Mouse (Mus musculus): ENCODE data around the gene Psmg4. TPM values are rescaled to one million over a fixed set of nuclear protein-coding genes. Genes with fewer than 3 reads are reported as not detected.

Psmg4 gene
- total and polyA plus RNA-seq, 2 experiments = 44.0 to 60.9 TPM

DNA sequence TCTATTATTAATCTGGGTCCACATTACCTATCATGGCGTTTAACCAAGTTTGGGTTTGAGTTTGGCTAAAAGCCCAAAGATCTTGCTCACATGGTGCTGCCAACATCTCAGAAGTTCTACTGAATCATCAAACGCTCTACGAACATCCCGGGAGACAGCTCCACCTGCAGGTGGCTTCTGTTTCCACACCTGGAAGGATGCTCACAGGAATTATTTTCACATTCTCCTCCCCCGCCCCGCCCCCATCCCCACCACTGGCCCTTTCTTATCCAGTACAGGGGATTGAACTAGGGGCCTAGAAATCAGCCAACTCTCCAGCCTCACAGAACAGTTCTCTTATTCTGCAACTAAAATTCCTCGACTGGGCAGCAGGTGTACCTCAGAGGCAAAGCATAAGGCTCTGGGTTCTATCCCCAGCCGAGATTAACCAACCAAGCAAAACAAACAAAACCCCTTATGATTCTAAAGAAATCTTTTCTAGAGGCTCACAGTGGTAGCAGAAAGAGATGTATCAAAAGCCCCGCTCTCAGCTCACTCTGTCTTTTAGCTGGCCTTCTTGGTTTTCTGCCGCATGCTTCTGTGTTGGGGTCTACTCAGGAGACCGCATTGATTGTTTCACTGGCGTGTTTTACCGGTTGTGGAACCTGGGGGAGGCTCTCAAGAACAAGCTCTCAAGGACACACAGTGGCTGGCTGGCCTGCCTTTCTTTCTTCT lies 8.4 kb upstream of the Psmg4 start:
- peak; percentile 79 for DNase-seq (ENCODE audit: extremely low read depth, low read depth, low spot score)
- H3K4me1 ChIP-seq (ENCODE audit: control insufficient read depth, insufficient read depth, low read length) = no peaks in the 10 kb centered on the region
- peak overlapping the region; percentile 3; the same call in 1 of the 2 replicates for H3K4me3 ChIP-seq (ENCODE audit: insufficient read depth, low read depth, low read length)
- H3K36me3 ChIP-seq (ENCODE audit: control insufficient read depth, insufficient read depth, low read length) = no peaks in the 10 kb centered on the region
- 26% methylated on average over 13 of the region's 13 CpGs for WGBS
- no peak overlapping the region for H3K27ac ChIP-seq (replicated peaks; ENCODE audit: insufficient read depth, low read depth, low read length)
- no peak overlapping the region; the same call in 1 of the 2 replicates for H3K9ac ChIP-seq (ENCODE audit: low read depth, low read length)
- H3K27me3 ChIP-seq (ENCODE audit: control insufficient read depth, insufficient read depth, low read length) = no peaks in the 10 kb centered on the region
- TF ChIP-seq POLR2A (IDR thresholded peaks at IDR 0.05; ENCODE audit: extremely low read depth, insufficient read depth, low read length) (no peak), CTCF (IDR thresholded peaks at IDR 0.05; ENCODE audit: low read depth, low read length) (peak; percentile 67)
- no peaks in the 10 kb centered on the region for H3K79me2 ChIP-seq (ENCODE audit: control insufficient read depth, insufficient read depth, low read length)

DNA sequence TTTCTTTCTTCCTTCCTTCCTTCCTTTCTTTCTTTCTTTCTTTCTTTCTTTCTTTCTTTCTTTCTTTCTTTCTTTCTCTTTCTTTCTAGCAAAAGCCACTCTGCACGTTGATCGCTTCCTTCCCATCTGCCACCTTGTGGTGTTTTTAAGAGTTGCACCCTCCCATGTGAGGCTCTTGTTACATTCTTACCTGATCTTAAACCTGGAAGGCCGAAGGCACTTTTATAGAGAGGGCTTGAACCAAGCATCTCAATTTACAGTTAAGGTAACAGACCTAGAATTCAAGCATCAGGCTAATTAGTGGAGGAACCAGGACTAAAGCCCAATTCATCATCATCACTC lies 7.9 kb upstream of the Psmg4 start:
- peak; percentile 65 for DNase-seq (ENCODE audit: extremely low read depth, low read depth, low spot score)
- Histone ChIP-seq H3K36me3 (ENCODE audit: control insufficient read depth, insufficient read depth, low read length) (no peaks in the 10 kb centered on the region), H3K79me2 (ENCODE audit: control insufficient read depth, insufficient read depth, low read length) (no peaks in the 10 kb centered on the region), H3K4me3 (ENCODE audit: insufficient read depth, low read depth, low read length) (peak overlapping the region; percentile 3; the same call in 1 of the 2 replicates), H3K27ac (replicated peaks; ENCODE audit: insufficient read depth, low read depth, low read length) (no peak overlapping the region), H3K27me3 (ENCODE audit: control insufficient read depth, insufficient read depth, low read length) (no peaks in the 10 kb centered on the region), H3K9ac (ENCODE audit: low read depth, low read length) (no peak overlapping the region; the same call in 1 of the 2 replicates), H3K4me1 (ENCODE audit: control insufficient read depth, insufficient read depth, low read length) (no peaks in the 10 kb centered on the region)
- no peak for TF ChIP-seq POLR2A (IDR thresholded peaks at IDR 0.05; ENCODE audit: extremely low read depth, insufficient read depth, low read length)
- TF ChIP-seq CTCF (IDR thresholded peaks at IDR 0.05; ENCODE audit: low read depth, low read length) = peak; percentile 52
- 34% methylated on average over 3 of the region's 3 CpGs for WGBS

DNA sequence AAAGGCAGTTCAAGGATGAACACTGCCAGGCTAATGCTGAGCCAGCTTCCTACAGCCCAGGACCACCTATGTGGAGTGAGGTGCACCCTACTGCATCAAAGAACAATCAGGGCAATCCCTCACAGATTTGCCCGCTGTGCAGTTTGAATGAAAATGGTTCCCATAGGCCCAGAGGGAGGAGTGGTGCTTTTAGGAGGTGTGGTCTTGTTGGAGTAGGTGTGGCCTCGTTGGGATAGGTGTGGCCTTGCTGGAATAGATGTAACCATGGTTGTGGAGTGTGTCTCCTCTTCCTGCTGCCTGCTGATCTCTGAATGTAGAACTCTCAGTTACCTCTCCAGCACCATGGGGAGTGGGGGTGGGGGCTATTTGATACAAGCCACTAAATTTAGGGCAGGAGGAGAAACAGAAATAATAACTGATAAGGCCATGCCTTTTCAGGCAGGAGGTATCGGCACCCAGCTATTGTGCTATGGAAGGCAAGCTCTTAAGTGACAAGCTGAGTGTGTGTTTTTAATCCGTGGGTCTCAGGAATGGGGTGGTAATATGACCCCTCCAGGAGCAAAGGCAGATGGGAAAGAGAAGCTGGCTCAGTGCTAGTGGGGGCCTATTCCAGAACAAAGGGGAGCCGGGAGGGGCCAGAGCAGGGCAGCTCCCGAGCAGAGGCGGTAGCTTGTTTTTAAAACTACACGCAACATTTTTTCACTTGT lies 6.5 kb upstream of the Psmg4 start:
- no peaks in the 10 kb centered on the region for H3K79me2 ChIP-seq (ENCODE audit: control insufficient read depth, insufficient read depth, low read length)
- H3K4me3 ChIP-seq (ENCODE audit: insufficient read depth, low read depth, low read length) = no peak overlapping the region
- TF ChIP-seq CTCF (IDR thresholded peaks at IDR 0.05; ENCODE audit: low read depth, low read length) (no peak), POLR2A (IDR thresholded peaks at IDR 0.05; ENCODE audit: extremely low read depth, insufficient read depth, low read length) (no peak)
- 78% methylated on average over 8 of the region's 8 CpGs for WGBS
- DNase-seq (ENCODE audit: extremely low read depth, low read depth, low spot score) = peak; percentile 33
- H3K9ac ChIP-seq (ENCODE audit: low read depth, low read length) = no peak overlapping the region
- H3K27me3 ChIP-seq (ENCODE audit: control insufficient read depth, insufficient read depth, low read length) = no peaks in the 10 kb centered on the region
- no peaks in the 10 kb centered on the region for H3K36me3 ChIP-seq (ENCODE audit: control insufficient read depth, insufficient read depth, low read length)
- H3K27ac ChIP-seq (replicated peaks; ENCODE audit: insufficient read depth, low read depth, low read length) = no peak overlapping the region
- H3K4me1 ChIP-seq (ENCODE audit: control insufficient read depth, insufficient read depth, low read length) = no peaks in the 10 kb centered on the region

DNA sequence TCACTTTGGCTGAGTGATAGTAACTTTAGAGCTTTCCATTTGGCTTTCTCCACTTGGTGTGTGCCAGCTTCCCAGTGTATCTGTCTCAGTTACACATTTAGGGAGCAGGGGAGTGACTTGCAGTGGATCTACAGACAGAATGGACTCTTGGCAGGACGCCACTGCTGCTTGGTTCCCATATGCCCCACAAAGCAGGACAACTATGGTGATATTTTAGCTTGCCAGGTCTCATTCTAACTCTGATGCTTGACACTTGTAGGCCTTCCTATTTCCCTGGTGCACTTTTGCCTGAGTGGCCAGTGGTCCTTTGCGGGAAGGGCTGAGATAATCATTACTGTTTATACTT lies 6.0 kb upstream of the Psmg4 start:
- TF ChIP-seq POLR2A (IDR thresholded peaks at IDR 0.05; ENCODE audit: extremely low read depth, insufficient read depth, low read length) (no peak), CTCF (IDR thresholded peaks at IDR 0.05; ENCODE audit: low read depth, low read length) (no peak)
- no peak for DNase-seq (ENCODE audit: extremely low read depth, low read depth, low spot score)
- Histone ChIP-seq H3K79me2 (ENCODE audit: control insufficient read depth, insufficient read depth, low read length) (no peaks in the 10 kb centered on the region), H3K9ac (ENCODE audit: low read depth, low read length) (no peak overlapping the region), H3K36me3 (ENCODE audit: control insufficient read depth, insufficient read depth, low read length) (no peaks in the 10 kb centered on the region), H3K27ac (replicated peaks; ENCODE audit: insufficient read depth, low read depth, low read length) (no peak overlapping the region), H3K4me3 (ENCODE audit: insufficient read depth, low read depth, low read length) (no peak overlapping the region), H3K4me1 (ENCODE audit: control insufficient read depth, insufficient read depth, low read length) (no peaks in the 10 kb centered on the region), H3K27me3 (ENCODE audit: control insufficient read depth, insufficient read depth, low read length) (no peaks in the 10 kb centered on the region)
- WGBS = 83% methylated on average over 2 of the region's 2 CpGs

DNA sequence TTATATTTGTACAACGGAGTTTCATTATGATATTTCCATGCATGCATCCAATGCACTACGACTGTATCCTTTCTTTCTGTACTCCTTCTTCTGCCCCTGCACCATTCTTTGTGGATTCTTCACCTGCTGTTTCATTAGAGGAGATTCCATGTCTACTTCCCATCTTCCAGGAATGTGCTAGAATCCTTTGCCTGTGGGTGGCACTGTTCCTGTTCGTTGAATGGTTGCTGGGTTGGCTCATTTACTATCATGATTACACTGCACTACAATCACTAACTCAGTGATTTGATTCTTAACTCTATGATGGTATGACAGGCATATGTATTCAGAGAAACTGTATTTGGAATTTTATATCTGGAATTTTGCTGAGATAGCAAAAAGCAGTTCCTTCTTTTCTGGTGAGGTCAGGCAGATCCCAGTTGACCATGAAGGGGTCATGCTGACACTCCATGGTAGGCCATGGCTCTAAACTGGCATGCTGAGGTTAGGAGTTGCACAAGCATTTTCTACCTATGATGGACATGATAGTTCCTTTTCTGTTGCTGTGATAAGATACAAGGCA lies 5.1 kb upstream of the Psmg4 start:
- 86% methylated on average over 3 of the region's 3 CpGs for WGBS
- Histone ChIP-seq H3K4me1 (ENCODE audit: control insufficient read depth, insufficient read depth, low read length) (peaks cover 3% of the 10 kb centered on the region; the same call in 1 of the 2 replicates), H3K27me3 (ENCODE audit: control insufficient read depth, insufficient read depth, low read length) (no peaks in the 10 kb centered on the region), H3K27ac (replicated peaks; ENCODE audit: insufficient read depth, low read depth, low read length) (no peak overlapping the region), H3K36me3 (ENCODE audit: control insufficient read depth, insufficient read depth, low read length) (no peaks in the 10 kb centered on the region), H3K9ac (ENCODE audit: low read depth, low read length) (no peak overlapping the region), H3K79me2 (ENCODE audit: control insufficient read depth, insufficient read depth, low read length) (no peaks in the 10 kb centered on the region), H3K4me3 (ENCODE audit: insufficient read depth, low read depth, low read length) (no peak overlapping the region)
- TF ChIP-seq POLR2A (IDR thresholded peaks at IDR 0.05; ENCODE audit: extremely low read depth, insufficient read depth, low read length) (no peak), CTCF (IDR thresholded peaks at IDR 0.05; ENCODE audit: low read depth, low read length) (no peak)
- DNase-seq (ENCODE audit: extremely low read depth, low read depth, low spot score) = no peak
